Mouse (Mus musculus): Measurements from ENCODE around the gene Chchd6. TPM values are rescaled to one million over a fixed set of nuclear protein-coding genes. Genes with fewer than 3 reads are reported as not detected.

Gene Chchd6
- polyA plus RNA-seq, 1 experiment from 2014 or later, result 48.9 TPM

GRCm38 (mm10) chr6:89574641-89575040, 20.8 kb downstream of the Chchd6 start:
- 0 out of 2 replicates have a peak, but pooled peaks cover 4% of the 10 kb centered on the region for H3K36me3 ChIP-seq
- no peaks in the 10 kb centered on the region for H3K4me1 ChIP-seq
- H3K9me3 ChIP-seq, result no peaks in the 10 kb centered on the region
- H3K27ac ChIP-seq, result no peak overlapping the region
- H3K4me2 ChIP-seq, result no peak overlapping the region
- no peak overlapping the region for H3K9ac ChIP-seq
- no peak overlapping the region for H3K4me3 ChIP-seq
- H3K27me3 ChIP-seq, result no peaks in the 10 kb centered on the region
- WGBS, result 67% methylated on average over 2 of the region's 2 CpGs
- ATAC-seq (ENCODE audit: insufficient number of reproducible peaks, low FRiP score, low TSS enrichment, low read depth), result no peak

GRCm38 (mm10) chr6:89573768-89574167, 21.7 kb downstream of the Chchd6 start:
- no peak for ATAC-seq (ENCODE audit: insufficient number of reproducible peaks, low FRiP score, low TSS enrichment, low read depth)
- Histone ChIP-seq H3K4me2 (no peak overlapping the region), H3K9ac (no peak overlapping the region), H3K27ac (no peak overlapping the region), H3K36me3 (0 out of 2 replicates have a peak, but pooled peaks cover 4% of the 10 kb centered on the region), H3K4me1 (no peaks in the 10 kb centered on the region), H3K9me3 (no peaks in the 10 kb centered on the region), H3K4me3 (no peak overlapping the region), H3K27me3 (no peaks in the 10 kb centered on the region)
- WGBS, result 88% methylated on average over 2 of the region's 2 CpGs

- Histone ChIP-seq H3K9me3 (no peaks in the 10 kb centered on the region), H3K4me3 (no peak overlapping the region), H3K36me3 (0 out of 2 replicates have a peak, but pooled peaks cover 4% of the 10 kb centered on the region), H3K27ac (no peak overlapping the region), H3K4me2 (no peak overlapping the region), H3K27me3 (no peaks in the 10 kb centered on the region), H3K4me1 (no peaks in the 10 kb centered on the region), H3K9ac (no peak overlapping the region)
- no peak for ATAC-seq (ENCODE audit: insufficient number of reproducible peaks, low FRiP score, low TSS enrichment, low read depth)
Measured at GRCm38 (mm10) chr6:89572921-89573636, 22.4 kb downstream of the Chchd6 start.

GRCm38 (mm10) chr6:89569370-89569769, 26.1 kb downstream of the Chchd6 start:
- Histone ChIP-seq H3K4me1 (no peaks in the 10 kb centered on the region), H3K36me3 (0 out of 2 replicates have a peak, but pooled peaks cover 7% of the 10 kb centered on the region), H3K27ac (no peak overlapping the region), H3K4me2 (no peak overlapping the region), H3K9ac (no peak overlapping the region), H3K4me3 (no peak overlapping the region), H3K27me3 (no peaks in the 10 kb centered on the region), H3K9me3 (no peaks in the 10 kb centered on the region)
- 59% methylated on average over 4 of the region's 4 CpGs for WGBS
- no peak for ATAC-seq (ENCODE audit: insufficient number of reproducible peaks, low FRiP score, low TSS enrichment, low read depth)

GRCm38 (mm10) chr6:89566740-89567139, 28.7 kb downstream of the Chchd6 start:
- H3K27me3 ChIP-seq, result no peaks in the 10 kb centered on the region
- H3K4me2 ChIP-seq, result no peak overlapping the region
- no peak overlapping the region for H3K27ac ChIP-seq
- no peak overlapping the region for H3K4me3 ChIP-seq
- no peaks in the 10 kb centered on the region for H3K9me3 ChIP-seq
- no peaks in the 10 kb centered on the region for H3K4me1 ChIP-seq
- H3K36me3 ChIP-seq, result 0 out of 2 replicates have a peak, but pooled peaks cover 3% of the 10 kb centered on the region
- 71% methylated on average over 4 of the region's 4 CpGs for WGBS
- no peak for ATAC-seq (ENCODE audit: insufficient number of reproducible peaks, low FRiP score, low TSS enrichment, low read depth)
- no peak overlapping the region for H3K9ac ChIP-seq

- ATAC-seq (ENCODE audit: insufficient number of reproducible peaks, low FRiP score, low TSS enrichment, low read depth), result no peak
- Histone ChIP-seq H3K27ac (no peak overlapping the region), H3K36me3 (0 out of 2 replicates have a peak, but pooled peaks cover 3% of the 10 kb centered on the region), H3K9me3 (no peaks in the 10 kb centered on the region), H3K4me3 (no peak overlapping the region), H3K4me1 (no peaks in the 10 kb centered on the region), H3K9ac (no peak overlapping the region), H3K4me2 (no peak overlapping the region), H3K27me3 (no peaks in the 10 kb centered on the region)
- WGBS, result 84% methylated on average over 4 of the region's 4 CpGs
Measured at GRCm38 (mm10) chr6:89563381-89563780, 32.1 kb downstream of the Chchd6 start.

- Histone ChIP-seq H3K4me1 (no peaks in the 10 kb centered on the region), H3K9me3 (no peaks in the 10 kb centered on the region), H3K4me2 (no peak overlapping the region), H3K9ac (no peak overlapping the region), H3K27ac (no peak overlapping the region), H3K27me3 (no peaks in the 10 kb centered on the region), H3K4me3 (no peak overlapping the region), H3K36me3 (0 out of 2 replicates have a peak, but pooled peaks cover 3% of the 10 kb centered on the region)
- WGBS, result 51% methylated on average over 2 of the region's 2 CpGs
- ATAC-seq (ENCODE audit: insufficient number of reproducible peaks, low FRiP score, low TSS enrichment, low read depth), result no peak
Measured at GRCm38 (mm10) chr6:89560826-89561225, 34.6 kb downstream of the Chchd6 start.

GRCm38 (mm10) chr6:89557654-89558053, 37.8 kb downstream of the Chchd6 start:
- 0 out of 2 replicates have a peak, but pooled peaks cover 3% of the 10 kb centered on the region for H3K36me3 ChIP-seq
- H3K27me3 ChIP-seq, result no peaks in the 10 kb centered on the region
- H3K4me2 ChIP-seq, result no peak overlapping the region
- no peak overlapping the region for H3K4me3 ChIP-seq
- H3K4me1 ChIP-seq, result no peaks in the 10 kb centered on the region; the same call in 1 of the 2 replicates
- no peak overlapping the region for H3K9ac ChIP-seq
- no peak overlapping the region for H3K27ac ChIP-seq
- WGBS, result 77% methylated on average over 4 of the region's 4 CpGs
- H3K9me3 ChIP-seq, result no peaks in the 10 kb centered on the region
- no peak for ATAC-seq (ENCODE audit: insufficient number of reproducible peaks, low FRiP score, low TSS enrichment, low read depth)

- Histone ChIP-seq H3K36me3 (0 out of 2 replicates have a peak, but pooled peaks cover 3% of the 10 kb centered on the region), H3K4me2 (no peak overlapping the region), H3K4me1 (no peaks in the 10 kb centered on the region; the same call in 1 of the 2 replicates), H3K27me3 (no peaks in the 10 kb centered on the region), H3K9me3 (no peaks in the 10 kb centered on the region), H3K4me3 (no peak overlapping the region), H3K9ac (no peak overlapping the region), H3K27ac (no peak overlapping the region)
- no peak for ATAC-seq (ENCODE audit: insufficient number of reproducible peaks, low FRiP score, low TSS enrichment, low read depth)
- WGBS, result 75% methylated on average over 7 of the region's 7 CpGs
Measured at GRCm38 (mm10) chr6:89556566-89556965, 38.9 kb downstream of the Chchd6 start.

- no peaks in the 10 kb centered on the region; the same call in 1 of the 2 replicates for H3K4me1 ChIP-seq
- no peaks in the 10 kb centered on the region for H3K27me3 ChIP-seq
- no peak overlapping the region for H3K4me3 ChIP-seq
- no peak overlapping the region for H3K4me2 ChIP-seq
- no peak overlapping the region for H3K27ac ChIP-seq
- H3K9me3 ChIP-seq, result no peaks in the 10 kb centered on the region
- 80% methylated on average over 1 of the region's 1 CpGs for WGBS
- 0 out of 2 replicates have a peak, but pooled peaks cover 3% of the 10 kb centered on the region for H3K36me3 ChIP-seq
- no peak overlapping the region for H3K9ac ChIP-seq
- no peak for ATAC-seq (ENCODE audit: insufficient number of reproducible peaks, low FRiP score, low TSS enrichment, low read depth)
Measured at GRCm38 (mm10) chr6:89555971-89556370, 39.5 kb downstream of the Chchd6 start.

GRCm38 (mm10) chr6:89554029-89554428, 41.4 kb downstream of the Chchd6 start:
- WGBS, result 80% methylated on average over 5 of the region's 5 CpGs
- Histone ChIP-seq H3K9me3 (no peaks in the 10 kb centered on the region), H3K4me3 (no peak overlapping the region), H3K9ac (no peak overlapping the region), H3K4me2 (no peak overlapping the region), H3K4me1 (no peaks in the 10 kb centered on the region; the same call in 1 of the 2 replicates), H3K27me3 (no peaks in the 10 kb centered on the region), H3K36me3 (0 out of 2 replicates have a peak, but pooled peaks cover 3% of the 10 kb centered on the region), H3K27ac (no peak overlapping the region)
- no peak for ATAC-seq (ENCODE audit: insufficient number of reproducible peaks, low FRiP score, low TSS enrichment, low read depth)

- H3K36me3 ChIP-seq, result 0 out of 2 replicates have a peak, but pooled peaks cover 3% of the 10 kb centered on the region
- no peaks in the 10 kb centered on the region for H3K27me3 ChIP-seq
- no peaks in the 10 kb centered on the region; the same call in 1 of the 2 replicates for H3K4me1 ChIP-seq
- no peak overlapping the region for H3K9ac ChIP-seq
- no peaks in the 10 kb centered on the region for H3K9me3 ChIP-seq
- no peak overlapping the region for H3K4me3 ChIP-seq
- H3K4me2 ChIP-seq, result no peak overlapping the region
- no peak for ATAC-seq (ENCODE audit: insufficient number of reproducible peaks, low FRiP score, low TSS enrichment, low read depth)
- 6% methylated on average over 4 of the region's 4 CpGs for WGBS
- H3K27ac ChIP-seq, result no peak overlapping the region
Measured at GRCm38 (mm10) chr6:89553012-89553704, 42.3 kb downstream of the Chchd6 start.
